Mouse (Mus musculus): ENCODE measurements around the gene A030003K21Rik.
"Not testable (repeated sequence)": the region's sequence is repeated elsewhere in the genome, so short reads cannot be mapped to it uniquely, and the experiment has no call there.

The A030003K21Rik gene

DNA sequence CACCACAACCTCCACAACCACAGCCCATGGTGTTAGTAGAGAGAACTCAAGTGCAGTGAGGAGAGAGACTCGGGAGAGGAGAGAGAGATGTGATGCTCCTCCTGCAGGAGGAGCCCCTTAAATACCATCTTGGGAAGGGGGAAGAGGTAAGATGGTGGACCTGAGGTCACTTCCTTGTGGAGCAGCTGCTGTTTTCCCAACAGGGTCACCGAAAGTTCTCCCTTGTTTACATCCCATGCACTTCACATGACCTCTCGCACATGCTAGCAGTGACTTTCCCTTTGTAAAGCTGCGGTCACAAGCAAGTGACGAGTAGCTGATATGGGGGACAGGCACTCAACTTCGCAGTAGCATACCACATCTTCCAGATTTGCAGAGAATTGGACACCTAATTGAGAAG, at the start of gene A030003K21Rik:
Gene A030003K21Rik (minus strand): TSS at position 94 of the 400 bp plus-strand sequence.
- DNase-seq (ENCODE audit: low spot score), result not testable (repeated sequence)

DNA sequence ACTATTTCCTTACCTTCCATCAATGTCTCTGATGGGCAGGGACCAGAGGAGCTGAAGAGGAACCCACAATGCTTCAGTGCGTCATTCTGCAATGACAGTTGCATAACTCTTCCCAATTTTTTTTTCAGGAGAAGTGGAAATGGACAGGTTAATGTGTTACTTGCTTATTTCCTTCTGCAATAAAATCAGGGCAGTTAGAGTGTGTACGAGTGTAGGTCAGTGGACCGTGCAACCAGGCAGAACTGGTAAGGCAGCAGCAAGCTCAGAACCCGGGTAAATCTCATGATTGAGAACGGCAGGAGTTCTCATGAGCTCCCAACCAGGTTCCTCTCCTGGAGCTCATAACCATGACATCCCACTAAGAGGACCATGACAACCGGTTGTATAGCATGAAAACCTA, 48.9 kb upstream of the A030003K21Rik start:
- no peak for DNase-seq (ENCODE audit: low spot score)

DNA sequence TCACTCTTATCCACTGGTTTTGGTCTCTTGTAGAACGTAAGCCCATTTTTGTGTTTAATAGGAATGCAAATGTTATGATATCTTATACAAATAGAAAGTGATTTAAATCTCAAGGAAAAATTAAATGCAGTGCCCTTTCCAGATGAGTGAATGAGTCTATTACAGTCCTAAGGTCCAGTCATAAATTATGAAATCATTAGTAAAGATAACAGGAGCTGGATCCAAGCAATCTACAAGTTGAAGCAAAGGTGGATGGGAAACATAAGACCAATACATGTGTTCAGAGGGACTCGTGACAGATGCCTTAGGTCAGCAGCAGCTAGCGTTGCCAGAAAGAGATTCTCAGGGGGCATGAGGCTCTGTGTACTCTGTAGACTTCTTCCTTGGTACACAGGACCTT, 48.4 kb upstream of the A030003K21Rik start:
- no peak for DNase-seq (ENCODE audit: low spot score)

DNA sequence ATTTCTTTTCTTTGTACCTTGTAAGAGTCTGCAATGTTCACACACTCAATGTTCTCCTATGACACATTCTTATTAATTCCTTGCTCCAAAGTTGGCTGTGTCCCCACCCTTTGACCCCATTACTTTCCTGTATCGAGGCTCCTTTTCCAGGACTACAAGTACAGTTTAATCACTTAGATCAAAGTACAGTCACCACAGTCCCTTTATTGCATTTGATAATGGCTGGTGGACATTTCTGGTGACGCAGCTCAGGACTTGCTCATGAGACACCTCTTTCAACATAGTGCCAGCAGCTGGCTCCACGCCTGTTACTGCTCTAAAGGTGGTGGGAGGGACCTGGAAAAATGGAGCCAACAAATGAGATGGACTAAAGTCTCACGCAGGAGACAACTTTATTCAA, 47.9 kb upstream of the A030003K21Rik start:
- no peak for DNase-seq (ENCODE audit: low spot score)

DNA sequence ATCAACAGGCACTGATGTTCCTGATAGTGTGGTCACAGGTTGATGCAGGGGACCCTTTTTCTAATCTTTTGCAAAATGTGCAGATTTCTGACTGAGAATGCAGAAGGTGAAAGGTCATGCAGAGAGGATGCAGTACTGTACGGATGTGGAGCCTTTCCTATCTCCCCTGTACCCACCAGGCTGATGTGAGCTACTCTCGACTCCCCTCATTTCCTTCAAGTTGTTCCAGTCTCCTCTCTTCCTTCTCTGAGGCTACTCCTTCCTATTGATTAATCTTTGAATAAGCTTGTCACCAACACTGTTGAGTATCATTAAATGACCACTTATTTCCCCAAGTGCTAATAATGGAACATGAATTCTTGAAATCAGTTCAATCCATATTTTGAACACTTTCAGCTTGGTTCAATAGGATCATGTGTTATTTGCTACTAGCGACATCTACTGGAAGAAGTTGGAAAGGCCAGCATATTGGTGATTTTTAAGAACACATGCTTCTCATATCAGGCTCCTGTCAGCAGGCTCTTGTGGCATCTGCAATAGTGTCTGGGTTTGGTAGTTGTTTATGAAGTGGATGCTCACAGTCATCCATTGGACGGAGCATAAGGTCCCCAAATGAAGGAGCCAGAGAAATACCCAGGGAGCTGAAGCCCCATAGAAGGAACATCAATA, 44.5 kb upstream of the A030003K21Rik start:
- peak; percentile 75 for DNase-seq (ENCODE audit: low spot score)

DNA sequence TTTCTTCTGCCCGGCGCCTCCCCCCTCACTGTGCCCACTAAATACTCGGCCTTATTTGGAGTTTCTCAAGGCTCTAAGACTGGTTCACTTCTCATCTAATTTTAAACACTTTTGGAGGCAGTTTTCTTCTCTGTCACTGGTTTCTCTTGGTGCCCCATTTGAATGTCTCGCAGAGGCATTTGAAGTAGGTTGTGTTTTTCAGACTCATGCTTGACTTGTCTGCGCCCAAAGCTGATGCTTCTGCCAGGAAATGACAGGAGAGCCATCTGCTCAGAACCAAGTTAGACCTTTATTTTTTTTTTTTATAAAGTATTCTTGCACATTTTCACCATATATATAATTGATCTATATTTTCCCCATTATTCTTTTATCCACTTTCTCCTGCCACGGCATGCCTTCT, 43.5 kb upstream of the A030003K21Rik start:
- DNase-seq (ENCODE audit: low spot score), result no peak

DNA sequence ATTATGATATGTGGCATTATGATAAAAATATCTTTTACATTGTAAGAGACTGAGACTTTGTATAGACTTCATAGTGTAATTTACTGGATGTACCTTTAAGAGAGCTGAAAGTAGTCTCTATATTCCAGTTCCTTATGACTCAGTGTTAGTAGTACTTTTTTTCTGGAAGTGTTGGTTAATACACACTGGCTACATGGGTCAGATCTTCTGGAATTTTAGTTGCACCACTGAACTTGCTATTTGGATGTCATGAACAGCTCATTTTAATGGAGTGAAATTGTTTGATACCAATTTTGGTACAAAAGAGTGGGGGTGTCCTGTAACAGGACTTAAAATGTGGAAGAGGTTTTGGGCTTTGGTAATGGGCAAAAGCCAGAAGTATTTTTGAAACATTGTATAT, 34.7 kb upstream of the A030003K21Rik start:
- DNase-seq (ENCODE audit: low spot score), result no peak

DNA sequence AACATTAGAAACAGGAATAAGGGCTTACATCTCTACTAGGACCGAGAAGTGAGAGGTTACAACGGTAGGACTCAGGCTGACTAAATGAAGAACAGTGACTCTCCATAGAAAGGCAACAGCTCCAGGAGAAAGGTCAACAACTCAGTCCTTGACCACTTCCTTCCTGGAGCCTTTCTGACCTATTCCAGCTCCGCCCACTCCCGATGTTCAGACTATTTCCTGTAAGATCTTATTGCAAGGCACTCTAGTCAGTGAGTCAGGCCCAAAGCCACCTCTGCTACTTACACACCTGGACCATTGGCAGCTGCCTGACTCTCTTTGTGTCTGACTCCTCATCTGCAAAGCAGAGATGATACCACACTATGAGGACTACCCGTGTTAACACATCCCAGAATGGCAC, 32.6 kb upstream of the A030003K21Rik start:
- DNase-seq (ENCODE audit: low spot score), result peak; percentile 58

DNA sequence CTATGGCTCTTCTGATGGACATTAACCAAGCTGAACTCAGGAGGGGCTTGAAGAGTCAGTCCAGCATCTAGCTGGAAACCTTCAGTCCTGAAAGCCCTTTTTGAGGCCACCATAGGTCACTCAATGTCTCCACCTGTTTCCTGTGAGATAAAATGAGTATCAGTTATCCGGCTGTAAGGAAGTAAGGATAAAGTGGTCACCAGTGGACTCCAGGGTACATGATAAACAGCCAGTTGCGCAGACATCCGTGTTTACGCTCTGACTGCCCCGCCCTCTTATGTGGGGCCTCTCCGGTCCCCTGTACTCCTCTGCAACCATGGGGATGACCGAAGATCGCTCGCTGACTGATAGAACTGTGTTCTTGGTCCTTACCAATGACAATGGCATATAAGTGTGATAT, 31.2 kb upstream of the A030003K21Rik start:
- DNase-seq (ENCODE audit: low spot score), result peak; percentile 70

DNA sequence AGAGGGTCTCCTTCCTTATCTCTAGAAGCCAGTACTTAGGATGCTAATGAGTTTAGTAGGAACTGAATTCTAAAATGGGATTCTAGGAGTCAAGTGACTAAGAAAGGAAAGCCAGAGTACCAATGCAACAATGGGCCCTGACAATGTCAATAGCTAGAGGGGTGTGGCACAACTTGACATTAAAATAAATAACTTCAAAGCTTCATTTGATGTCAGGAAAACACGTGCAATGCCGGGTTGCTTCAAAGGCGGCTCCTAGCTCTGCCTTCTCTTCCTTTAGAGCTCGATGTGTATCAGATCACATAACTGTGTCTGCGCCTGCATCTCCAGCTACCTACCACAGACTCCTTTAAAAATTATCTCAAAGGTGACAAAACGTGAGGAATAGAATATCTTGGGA, 30.7 kb upstream of the A030003K21Rik start:
- peak; percentile 56 for DNase-seq (ENCODE audit: low spot score)

DNA sequence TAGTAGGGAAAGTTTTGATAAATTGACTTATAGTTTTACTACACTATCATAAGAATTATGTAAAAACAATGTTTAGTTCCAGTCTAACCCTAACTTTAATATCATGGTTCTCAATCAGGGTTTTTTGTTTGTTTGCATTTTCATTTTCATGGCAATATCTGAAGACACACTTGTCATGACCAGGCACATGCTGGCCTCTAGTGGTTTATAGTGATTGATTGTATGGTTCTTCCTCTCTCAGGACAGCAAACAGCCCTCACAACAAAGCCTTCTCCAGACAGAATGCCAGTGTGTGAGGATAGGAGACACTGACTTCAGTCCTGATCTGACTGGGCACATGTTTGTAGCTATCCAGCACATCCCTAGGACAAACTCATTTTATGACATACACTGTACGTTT, 30.1 kb upstream of the A030003K21Rik start:
- DNase-seq (ENCODE audit: low spot score), result no peak

DNA sequence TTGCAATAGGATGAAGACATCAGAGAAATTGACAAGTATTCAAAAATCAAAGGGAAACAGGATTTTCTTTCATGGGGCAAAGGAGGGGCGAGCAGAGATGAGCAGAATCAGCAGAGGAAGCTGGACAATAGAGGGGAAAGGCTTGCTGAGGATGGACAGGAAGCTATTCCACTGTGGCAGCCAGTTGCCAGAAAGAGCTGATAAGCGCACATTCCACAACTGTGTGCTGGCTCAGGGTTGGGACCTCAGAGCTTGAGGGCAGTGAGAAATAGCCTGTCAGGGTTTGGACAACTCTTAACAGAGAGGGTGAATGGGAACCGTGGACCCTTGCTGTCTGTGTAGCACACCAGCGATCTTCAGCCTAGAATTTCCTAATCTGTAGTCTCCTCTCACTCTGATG, 28.9 kb upstream of the A030003K21Rik start:
- peak; percentile 50 for DNase-seq (ENCODE audit: low spot score)

DNA sequence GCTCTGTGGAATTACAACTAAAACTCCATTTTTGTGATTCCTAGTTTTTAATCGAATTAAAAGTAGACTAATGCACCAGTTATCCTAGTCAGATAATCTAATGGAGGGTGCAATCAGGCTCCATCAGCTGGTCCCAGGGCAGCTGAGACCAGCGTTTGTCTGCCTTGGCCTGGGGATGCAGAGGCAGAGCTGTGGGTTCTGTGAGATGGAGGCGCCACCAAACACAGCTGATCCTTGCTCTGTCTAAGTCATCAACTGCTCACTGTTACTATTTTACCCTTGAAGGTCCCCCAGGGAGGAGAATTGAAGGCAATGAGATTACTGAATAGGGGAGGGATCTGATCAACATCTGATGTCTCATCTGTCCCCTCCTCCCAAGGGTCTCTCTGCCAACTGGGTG, 23.2 kb upstream of the A030003K21Rik start:
- DNase-seq (ENCODE audit: low spot score), result no peak

DNA sequence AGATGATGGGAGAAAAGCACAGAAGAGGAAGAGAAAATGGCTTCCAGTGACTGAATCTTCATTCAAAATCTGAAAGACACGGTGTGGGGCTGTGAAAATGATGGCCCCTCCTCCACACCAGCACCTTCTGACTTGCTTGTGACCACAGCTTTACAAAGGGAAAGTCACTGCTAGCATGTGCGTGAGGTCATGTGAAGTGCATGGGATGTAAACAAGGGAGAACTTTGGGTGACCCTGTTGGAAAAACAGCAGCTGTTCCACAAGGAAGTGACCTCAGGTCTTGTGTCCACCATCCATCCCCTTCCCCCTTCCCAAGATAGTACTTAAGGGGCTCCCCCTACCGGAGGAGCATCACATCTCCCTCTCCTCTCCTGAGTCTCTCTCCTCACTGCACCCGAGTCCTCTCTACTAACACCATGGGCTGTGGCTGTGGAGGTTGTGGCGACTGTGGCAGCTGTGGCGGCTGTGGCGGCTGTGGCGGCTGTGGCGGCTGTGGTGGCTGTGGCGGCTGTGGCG, 16.7 kb upstream of the A030003K21Rik start, which contains the start of gene Gm47955:
Gene Gm47955 (plus strand): TSS at position 417 of the 516 bp plus-strand sequence.
- no peak for DNase-seq (ENCODE audit: low spot score)

DNA sequence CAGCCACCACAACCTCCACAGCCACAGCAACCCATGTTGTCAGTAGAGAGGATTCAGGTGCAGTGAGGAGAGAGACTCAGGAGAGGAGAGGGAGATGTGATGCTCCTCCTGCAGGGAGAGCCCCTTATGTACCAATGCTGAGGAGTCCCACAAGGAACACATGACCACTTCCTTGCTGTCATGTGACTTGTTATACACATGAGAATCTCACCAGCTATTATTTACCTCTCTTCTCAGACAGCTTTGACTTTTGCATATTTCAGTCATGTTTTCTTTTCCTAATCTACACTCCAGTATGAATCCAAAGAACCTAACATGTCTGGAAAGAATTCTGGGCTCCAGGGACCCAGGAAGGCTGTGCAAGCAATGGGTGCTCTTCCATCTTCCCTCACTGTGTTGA, 12.7 kb upstream of the A030003K21Rik start, which contains the start of gene Gm7544:
Gene Gm7544 (minus strand): TSS at position 101 of the 400 bp plus-strand sequence.
- DNase-seq (ENCODE audit: low spot score), result not testable (repeated sequence)

DNA sequence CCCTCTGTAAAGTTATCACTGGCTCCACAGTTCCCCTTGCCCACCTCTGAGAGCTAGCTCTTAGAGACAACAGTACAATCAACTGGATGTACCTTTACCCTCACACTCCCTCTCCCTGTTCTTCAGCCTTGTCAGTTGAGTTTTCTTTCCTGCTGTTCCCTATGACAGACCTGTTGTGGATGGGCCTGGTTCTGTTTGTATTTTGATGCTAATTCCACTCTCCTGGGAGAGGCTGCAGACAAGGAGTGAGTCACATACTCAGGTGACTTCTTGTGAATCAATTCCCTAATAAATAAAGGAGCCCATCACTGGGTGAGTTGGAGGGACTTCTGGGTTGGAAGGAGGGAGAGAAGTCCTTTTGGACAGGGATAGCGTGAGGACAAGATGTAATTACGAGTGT, 5.4 kb upstream of the A030003K21Rik start:
- DNase-seq (ENCODE audit: low spot score), result no peak

DNA sequence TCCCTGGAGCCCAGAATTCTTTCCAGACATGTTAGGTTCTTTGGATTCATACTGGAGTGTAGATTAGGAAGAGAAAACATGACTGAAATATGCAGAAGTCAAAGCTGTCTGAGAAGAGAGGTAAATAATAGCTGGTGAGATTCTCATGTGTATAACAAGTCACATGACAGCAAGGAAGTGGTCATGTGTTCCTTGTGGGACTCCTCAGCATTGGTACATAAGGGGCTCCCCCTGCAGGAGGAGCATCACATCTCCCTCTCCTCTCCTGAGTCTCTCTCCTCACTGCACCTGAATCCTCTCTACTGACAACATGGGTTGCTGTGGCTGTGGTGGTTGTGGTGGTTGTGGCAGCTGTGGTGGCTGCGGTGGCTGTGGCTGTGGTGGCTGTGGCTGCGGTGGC, 2.8 kb upstream of the A030003K21Rik start:
- not testable (repeated sequence) for DNase-seq (ENCODE audit: low spot score)

DNA sequence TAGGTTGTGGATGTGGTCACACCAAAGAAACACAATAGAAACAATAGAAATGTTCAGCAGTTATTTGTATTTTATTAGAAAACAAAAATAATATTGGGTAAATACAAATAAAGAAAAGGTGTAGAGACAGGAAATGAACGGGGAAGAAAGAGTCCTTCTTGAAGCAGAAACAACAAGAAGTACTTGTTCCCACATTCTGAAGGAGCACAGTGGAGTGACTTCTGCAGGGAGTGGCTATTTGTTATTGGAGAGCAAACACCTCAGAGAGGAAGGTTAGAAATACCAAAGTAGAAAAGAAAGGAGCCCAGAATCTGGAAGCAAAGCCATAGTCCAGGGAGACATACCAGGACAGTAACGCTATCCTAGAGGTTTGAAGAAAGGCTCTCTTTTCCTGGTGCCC, 683 bp downstream of the A030003K21Rik start:
- DNase-seq (ENCODE audit: low spot score), result peak; percentile 52

DNA sequence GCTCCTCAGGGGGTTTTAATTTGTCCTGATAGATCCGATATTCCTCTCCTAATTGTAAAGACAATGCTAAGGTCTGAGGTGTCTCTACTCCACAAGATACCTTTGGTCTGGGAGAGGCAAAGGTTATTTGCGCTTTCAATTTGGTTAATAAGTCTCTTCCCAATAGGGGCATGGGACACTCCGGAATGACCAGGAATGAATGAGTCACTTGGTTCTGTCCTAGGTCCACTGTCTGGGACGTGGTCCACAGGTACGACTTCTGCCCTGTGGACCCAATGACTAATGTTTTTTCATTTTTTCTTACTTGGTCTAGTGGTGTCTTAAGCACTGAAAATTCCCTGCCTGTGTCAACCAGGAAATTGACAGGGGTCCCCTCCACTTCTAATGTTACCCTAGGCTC, 4.5 kb downstream of the A030003K21Rik start:
- DNase-seq (ENCODE audit: low spot score), result no peak

DNA sequence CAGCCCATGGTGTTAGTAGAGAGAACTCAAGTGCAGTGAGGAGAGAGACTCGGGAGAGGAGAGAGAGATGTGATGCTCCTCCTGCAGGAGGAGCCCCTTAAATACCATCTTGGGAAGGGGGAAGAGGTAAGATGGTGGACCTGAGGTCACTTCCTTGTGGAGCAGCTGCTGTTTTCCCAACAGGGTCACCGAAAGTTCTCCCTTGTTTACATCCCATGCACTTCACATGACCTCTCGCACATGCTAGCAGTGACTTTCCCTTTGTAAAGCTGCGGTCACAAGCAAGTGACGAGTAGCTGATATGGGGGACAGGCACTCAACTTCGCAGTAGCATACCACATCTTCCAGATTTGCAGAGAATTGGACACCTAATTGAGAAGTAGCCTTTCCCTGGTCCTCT, 11.9 kb downstream of the A030003K21Rik start, which contains the start of gene Gm6217:
Gene Gm6217 (minus strand): TSS at position 74 of the 400 bp plus-strand sequence.
- DNase-seq (ENCODE audit: low spot score), result not testable (repeated sequence)

DNA sequence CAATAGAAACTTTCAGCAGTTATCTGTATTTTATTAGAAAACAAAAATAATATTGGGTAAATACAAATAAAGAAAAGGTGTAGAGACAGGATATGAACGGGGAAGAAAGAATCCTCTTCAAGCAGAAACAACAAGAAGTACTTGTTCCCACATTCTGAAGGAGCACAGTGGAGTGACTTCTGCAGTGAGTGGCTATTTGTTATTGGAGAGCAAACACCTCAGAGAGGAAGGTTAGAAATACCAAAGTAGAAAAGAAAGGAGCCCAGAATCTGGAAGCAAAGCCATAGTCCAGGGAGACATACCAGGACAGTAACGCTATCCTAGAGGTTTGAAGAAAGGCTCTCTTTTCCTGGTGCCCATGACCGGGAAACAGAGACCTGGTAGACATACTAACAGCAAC, 12.6 kb downstream of the A030003K21Rik start:
- DNase-seq (ENCODE audit: low spot score), result peak; percentile 62

DNA sequence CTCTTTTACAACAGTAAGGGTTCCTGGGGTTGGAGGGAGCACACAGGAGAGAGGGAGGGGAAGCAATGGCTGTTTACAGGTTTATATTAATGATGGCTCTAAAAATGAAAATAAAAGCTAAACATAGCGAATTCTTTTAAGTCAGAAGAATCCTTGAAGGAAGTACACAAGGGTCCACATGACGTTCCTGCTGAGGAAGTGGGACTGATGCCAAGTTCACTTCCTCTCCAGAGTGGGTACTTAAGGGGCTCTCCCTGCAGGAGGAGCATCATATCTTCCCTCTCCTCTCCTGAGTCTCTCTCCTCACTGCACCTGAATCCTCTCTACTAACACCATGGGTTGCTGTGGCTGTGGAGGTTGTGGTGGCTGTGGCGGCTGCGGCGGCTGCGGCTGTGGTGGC, 18.5 kb downstream of the A030003K21Rik start, which contains the start of gene A030014E15Rik:
Gene A030014E15Rik (plus strand): TSS at position 268 of the 400 bp plus-strand sequence.
- peak; percentile 20 for DNase-seq (ENCODE audit: low spot score)

DNA sequence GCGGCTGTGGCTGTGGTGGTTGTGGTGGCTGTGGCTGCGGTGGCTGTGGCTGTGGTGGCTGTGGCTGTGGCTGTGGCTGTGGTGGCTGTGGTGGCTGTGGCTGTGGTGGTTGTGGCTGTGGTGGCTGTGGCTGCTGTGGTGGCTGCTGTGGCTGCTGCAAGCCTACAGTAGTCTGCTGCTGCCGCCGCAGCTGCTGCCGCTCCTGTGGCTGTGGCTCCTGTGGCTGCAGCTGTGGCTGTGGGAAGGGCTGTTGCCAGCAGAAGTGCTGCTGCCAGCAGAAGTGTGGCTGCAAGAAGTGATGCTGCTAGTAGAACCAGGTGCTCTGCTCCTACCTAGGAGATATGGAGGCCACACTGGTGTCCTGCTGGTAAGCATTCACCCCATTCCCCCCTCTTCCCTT, 29.8 kb downstream of the A030003K21Rik start:
- DNase-seq (ENCODE audit: low spot score), result not testable (repeated sequence)

DNA sequence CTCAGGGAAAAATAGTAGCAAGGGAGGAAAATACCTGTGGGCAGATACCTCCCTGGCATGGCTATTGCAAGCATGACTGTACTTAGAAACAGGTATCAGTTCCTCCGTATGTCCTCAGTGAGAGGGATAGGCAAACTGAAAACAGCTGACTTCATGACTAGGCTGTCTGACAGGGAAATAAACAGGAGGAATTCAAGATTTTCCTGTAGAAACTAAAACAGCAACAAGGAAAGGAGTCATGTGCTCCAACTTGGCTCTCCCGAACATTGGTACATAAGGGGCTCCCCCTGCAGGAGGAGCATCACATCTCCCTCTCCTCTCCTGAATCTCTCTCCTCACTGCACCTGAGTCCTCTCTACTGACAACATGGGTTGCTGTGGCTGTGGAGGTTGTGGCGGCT, 30.2 kb downstream of the A030003K21Rik start, which contains the start of gene A030005L19Rik:
Gene A030005L19Rik (plus strand): TSS at position 301 of the 400 bp plus-strand sequence.
- DNase-seq (ENCODE audit: low spot score), result no peak
